8 mouse cellular contexts compared by ENCODE assay signal in the genomic region with DNA sequence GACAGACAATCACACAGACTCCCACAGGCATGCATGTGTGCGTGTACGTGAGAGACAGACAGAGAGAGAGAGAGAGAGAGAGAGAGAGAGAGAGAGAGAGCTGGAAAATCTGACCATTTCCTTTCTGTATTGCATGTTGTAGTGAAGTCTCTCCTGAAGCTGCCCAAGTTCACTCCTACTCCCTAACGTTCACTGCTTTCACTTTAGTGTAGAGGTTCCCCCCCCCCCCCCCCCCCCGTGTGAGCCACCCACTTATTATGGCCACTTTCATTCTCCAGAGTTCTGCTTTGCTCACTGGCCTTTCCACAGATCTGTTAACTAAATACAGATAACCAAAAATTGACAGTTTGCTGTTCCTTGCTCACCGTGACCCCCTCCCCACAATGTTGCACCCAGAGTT. TPM values are rescaled to one million over a fixed set of nuclear protein-coding genes. Genes with fewer than 3 reads are reported as not detected.
A peak's percentile ranks its signal among the peaks of the same experiment; 100 is the strongest.
DNase-seq lines count a peak whose midpoint lies in the region; ATAC-seq lines count a peak whose summit lies in the region.

No protein-coding gene starts in this region.

- H3K27me3 ChIP-seq in hindbrain, embryonic 12.5 days = no peaks in the 10 kb centered on the region
- H3K27me3 ChIP-seq in midbrain, embryonic 13.5 days = no peaks in the 10 kb centered on the region

- 52% methylated on average over 5 of the region's 5 CpGs for WGBS in hindbrain, embryonic 12.5 days
- 52% methylated on average over 5 of the region's 5 CpGs for WGBS in midbrain, embryonic 13.5 days

- peak; percentile 6 to 35 for DNase-seq in heart, adult 18-20 months
- no peak for DNase-seq in heart, adult 11 months
- DNase-seq in urinary bladder, postnatal 10 days (ENCODE audit: low spot score) = no peak
- DNase-seq in cerebellum, postnatal 10 days = no peak
- no peak for DNase-seq in embryo, embryonic 10.5 days (ENCODE audit: low spot score)

- H3K27ac ChIP-seq in hindbrain, embryonic 12.5 days = no peak overlapping the region
- no peak overlapping the region for H3K27ac ChIP-seq in midbrain, embryonic 13.5 days

- peak overlapping the region; percentile 61 for H3K4me2 ChIP-seq in hindbrain, embryonic 12.5 days (replicated peaks)
- peak overlapping the region; percentile 37 for H3K4me2 ChIP-seq in midbrain, embryonic 13.5 days (replicated peaks)

- H3K9ac ChIP-seq in hindbrain, embryonic 12.5 days = no peak overlapping the region
- H3K9ac ChIP-seq in midbrain, embryonic 13.5 days (replicated peaks) = peak overlapping the region; percentile 48

- H3K36me3 ChIP-seq in hindbrain, embryonic 12.5 days = 0 out of 2 replicates have a peak, but pooled peaks cover 3% of the 10 kb centered on the region
- H3K36me3 ChIP-seq in midbrain, embryonic 13.5 days = peaks cover 10% of the 10 kb centered on the region

- H3K4me1 ChIP-seq in hindbrain, embryonic 12.5 days = peaks cover 10% of the 10 kb centered on the region
- peaks cover 14% of the 10 kb centered on the region for H3K4me1 ChIP-seq in midbrain, embryonic 13.5 days (replicated peaks)

- peak; percentile 32 for ATAC-seq in activated CD4-positive, CD25-positive, alpha-beta regulatory T cell, adult 4 months
- ATAC-seq in hindbrain, embryonic 12.5 days (ENCODE audit: low FRiP score) = no peak
- no peak for ATAC-seq in midbrain, embryonic 13.5 days

- H3K4me3 ChIP-seq in hindbrain, embryonic 12.5 days = no peak overlapping the region
- H3K4me3 ChIP-seq in midbrain, embryonic 13.5 days (replicated peaks) = peak overlapping the region; percentile 72

- no peaks in the 10 kb centered on the region for H3K9me3 ChIP-seq in hindbrain, embryonic 12.5 days (replicated peaks)
- H3K9me3 ChIP-seq in midbrain, embryonic 13.5 days = no peaks in the 10 kb centered on the region

RNA-seq across cellular contexts. Expression of gene Ubap1, which starts 1.0 kb away (rescaled TPM):
- 10 to 100 TPM; 40.6 to 41.4 TPM for total RNA-seq in heart, adult 18-20 months (2021)
- 10 to 100 TPM; 25.5 to 36.2 TPM for polyA plus RNA-seq in activated CD4-positive, CD25-positive, alpha-beta regulatory T cell, adult 4 months (2017; shearing (Covaris generic))
- 78.1 and 88.0 TPM in 2 replicates for polyA plus RNA-seq in hindbrain, embryonic 12.5 days (2016; fragmentation: Nextera tagmentation; extraction: Ambion mirVana)
- 74.5 and 76.9 TPM in 2 replicates for polyA plus RNA-seq in midbrain, embryonic 13.5 days (2015; fragmentation: Nextera tagmentation; extraction: Ambion mirVana)

RNA-seq across cellular contexts. Expression of gene Dcaf12, which starts 33.1 kb away (rescaled TPM):
- total RNA-seq in heart, adult 18-20 months (2021) = 10 to 100 TPM; 32.4 to 32.9 TPM
- polyA plus RNA-seq in activated CD4-positive, CD25-positive, alpha-beta regulatory T cell, adult 4 months (2017; shearing (Covaris generic)) = 10 to 100 TPM; 24.4 to 28.0 TPM
- 73.5 and 79.7 TPM in 2 replicates for polyA plus RNA-seq in hindbrain, embryonic 12.5 days (2016; fragmentation: Nextera tagmentation; extraction: Ambion mirVana)
- polyA plus RNA-seq in midbrain, embryonic 13.5 days (2015; fragmentation: Nextera tagmentation; extraction: Ambion mirVana) = 80.1 and 81.0 TPM in 2 replicates

Comparison
In these comparisons a context has a peak if more than half of its experiments do, and no peak if none do; other contexts are left out.
1. DNase-seq: peak in heart, adult 18-20 months (2 of 2); none in heart, adult 11 months (single experiment), urinary bladder, postnatal 10 days (single experiment), cerebellum, postnatal 10 days (0 of 2) and embryo, embryonic 10.5 days (single experiment).